Comparison of ENCODE assay signal across 8 mouse cellular contexts in genomic region chr8:93810859-93811602, GRCm38 (mm10). TPM values are rescaled to one million over a fixed set of nuclear protein-coding genes. Genes with fewer than 3 reads are reported as not detected.
DNase-seq lines count a peak whose midpoint lies in the region; ATAC-seq and TF ChIP-seq lines count a peak whose summit lies in the region.

No protein-coding gene starts in this region.

- peak overlapping the region; percentile 58 for H3K9ac ChIP-seq in kidney, embryonic 15.5 days
- H3K9ac ChIP-seq in ES-E14 (ENCODE audit: insufficient read depth, low read depth, low read length, poor library complexity, severe bottlenecking), result peak overlapping the region; percentile 84
- H3K9ac ChIP-seq in intestine, embryonic 16.5 days (ENCODE audit: low read depth, low read length), result peak overlapping the region; percentile 78
- H3K9ac ChIP-seq in neural tube, embryonic 14.5 days (replicated peaks; ENCODE audit: low read depth, low read length), result peak overlapping the region; percentile 91

- H3K9me3 ChIP-seq in kidney, embryonic 15.5 days (replicated peaks), result no peaks in the 10 kb centered on the region
- H3K9me3 ChIP-seq in ES-E14 (ENCODE audit: control insufficient read depth, insufficient read depth, low read depth, low read length), result no peaks in the 10 kb centered on the region
- H3K9me3 ChIP-seq in intestine, embryonic 16.5 days (ENCODE audit: control insufficient read depth, low read length), result no peaks in the 10 kb centered on the region
- no peaks in the 10 kb centered on the region for H3K9me3 ChIP-seq in neural tube, embryonic 14.5 days (ENCODE audit: control insufficient read depth, low read length)

- H3K4me3 ChIP-seq in kidney, embryonic 15.5 days (replicated peaks), result peak overlapping the region; percentile 66
- H3K4me3 ChIP-seq in ES-E14 (ENCODE audit: insufficient read depth in 1 of 2, low read depth in 1 of 2, low read length in 2 of 2, poor library complexity in 1 of 2, severe bottlenecking in 1 of 2), result peak overlapping the region; percentile 85 to 93
- H3K4me3 ChIP-seq in cortical plate, adult 2 months (ENCODE audit: insufficient read depth, low read length), result peak overlapping the region; percentile 71
- peak overlapping the region; percentile 69 for H3K4me3 ChIP-seq in intestine, embryonic 16.5 days (ENCODE audit: low read length)
- H3K4me3 ChIP-seq in neural tube, embryonic 14.5 days (ENCODE audit: low read depth, low read length), result peak overlapping the region; percentile 88

- H3K27me3 ChIP-seq in kidney, embryonic 15.5 days, result peaks cover 60% of the 10 kb centered on the region
- peaks cover 17% of the 10 kb centered on the region for H3K27me3 ChIP-seq in intestine, embryonic 16.5 days (replicated peaks; ENCODE audit: control insufficient read depth, insufficient read depth, low read length)
- 0 out of 2 replicates have a peak, but pooled peaks cover 5% of the 10 kb centered on the region for H3K27me3 ChIP-seq in neural tube, embryonic 14.5 days (ENCODE audit: control insufficient read depth, insufficient read depth, low read length)

- TF ChIP-seq POLR2A in cortical plate, adult 2 months (IDR thresholded peaks at IDR 0.05; ENCODE audit: extremely low read depth, insufficient read depth, low read length), result no peak

- no peak for DNase-seq in kidney, postnatal 14 days
- DNase-seq in ES-E14 (ENCODE audit: low read depth, low spot score), result peak; percentile 12
- no peak for DNase-seq in layer of hippocampus, adult 9-11 months
- DNase-seq in spleen, postnatal 4 days (ENCODE audit: low spot score in 2 of 2), result no peak

- H3K4me1 ChIP-seq in kidney, embryonic 15.5 days, result peaks cover 34% of the 10 kb centered on the region
- H3K4me1 ChIP-seq in ES-E14 (ENCODE audit: control insufficient read depth in 2 of 2, insufficient read depth in 2 of 2, low read length in 2 of 2, poor library complexity in 1 of 2), result peaks cover 0 to 2% of the 10 kb centered on the region in 2 experiments; a peak in 2 of 4 replicates
- peaks cover 4% of the 10 kb centered on the region for H3K4me1 ChIP-seq in cortical plate, adult 2 months (ENCODE audit: control insufficient read depth, insufficient read depth, low read length)
- H3K4me1 ChIP-seq in intestine, embryonic 16.5 days (ENCODE audit: control insufficient read depth, insufficient read depth, low read length), result peaks cover 15% of the 10 kb centered on the region
- peaks cover 19% of the 10 kb centered on the region for H3K4me1 ChIP-seq in neural tube, embryonic 14.5 days (ENCODE audit: control insufficient read depth, insufficient read depth, low read length)

- in situ Hi-C loops in ES-E14 (cut with MboI; ENCODE audit: low sequenced_read_pairs in 2 of 2, unreplicated experiment in 2 of 2), result no loop called here

- H3K27ac ChIP-seq in kidney, embryonic 15.5 days, result no peak overlapping the region
- H3K27ac ChIP-seq in ES-E14 (ENCODE audit: insufficient read depth, low read depth, low read length, poor library complexity, severe bottlenecking), result no peak overlapping the region
- peak overlapping the region; percentile 95 for H3K27ac ChIP-seq in cortical plate, adult 2 months (ENCODE audit: insufficient read depth, low read length)
- H3K27ac ChIP-seq in intestine, embryonic 16.5 days (ENCODE audit: low read length), result peak overlapping the region; percentile 70
- H3K27ac ChIP-seq in neural tube, embryonic 14.5 days (ENCODE audit: low read depth, low read length), result peak overlapping the region; percentile 95

- under 1% methylated on average over 43 of the region's 53 CpGs for WGBS in kidney, embryonic 15.5 days
- under 1% methylated on average over 48 of the region's 53 CpGs for WGBS in intestine, embryonic 16.5 days
- under 1% methylated on average over 48 of the region's 53 CpGs for WGBS in neural tube, embryonic 14.5 days

- TF ChIP-seq CTCF in cortical plate, adult 2 months (IDR thresholded peaks at IDR 0.05; ENCODE audit: extremely low read depth, insufficient read depth, low read length), result no peak

- H3K36me3 ChIP-seq in kidney, embryonic 15.5 days, result no peaks in the 10 kb centered on the region
- no peaks in the 10 kb centered on the region for H3K36me3 ChIP-seq in ES-E14 (ENCODE audit: control insufficient read depth, insufficient read depth, low read length, poor library complexity, severe bottlenecking)
- no peaks in the 10 kb centered on the region for H3K36me3 ChIP-seq in intestine, embryonic 16.5 days (ENCODE audit: control insufficient read depth, insufficient read depth, low read length)
- H3K36me3 ChIP-seq in neural tube, embryonic 14.5 days (ENCODE audit: control insufficient read depth, insufficient read depth, low read length), result no peaks in the 10 kb centered on the region

- H3K4me2 ChIP-seq in kidney, embryonic 15.5 days, result peak overlapping the region; percentile 94
- H3K4me2 ChIP-seq in intestine, embryonic 16.5 days (ENCODE audit: low read depth, low read length), result peak overlapping the region; percentile 95
- H3K4me2 ChIP-seq in neural tube, embryonic 14.5 days (ENCODE audit: low read depth, low read length), result peak overlapping the region; percentile 90

- no peak for ATAC-seq in kidney, embryonic 15.5 days (replicated peaks; ENCODE audit: low FRiP score)
- ATAC-seq in intestine, embryonic 16.5 days, result no peak
- ATAC-seq in neural tube, embryonic 14.5 days (ENCODE audit: low read depth), result peak; percentile 29

TF ChIP-seq in ES-E14, 5 proteins besides CTCF, POLR2A, EP300 and RAD21:
- no peak for TF ChIP-seq ZNF384 (IDR thresholded peaks at IDR 0.05; ENCODE audit: low read depth, low read length)
- TF ChIP-seq HCFC1 (IDR thresholded peaks at IDR 0.05; ENCODE audit: borderline replicate concordance, insufficient read depth, low read length), result no peak
- TF ChIP-seq CHD2 (IDR thresholded peaks at IDR 0.05; ENCODE audit: low read depth, low read length), result no peak
- no peak for TF ChIP-seq ZC3H11A (IDR thresholded peaks at IDR 0.05; ENCODE audit: borderline replicate concordance, low read depth, low read length)
- TF ChIP-seq MAFK (IDR thresholded peaks at IDR 0.05; ENCODE audit: insufficient read depth, low read depth, low read length), result no peak

RNA-seq across cellular contexts. Expression of gene Gnao1, which starts 1.3 kb away (rescaled TPM):
- polyA plus RNA-seq in kidney, embryonic 15.5 days (2015; fragmentation: Nextera tagmentation; extraction: Ambion mirVana), result 2.3 and 6.0 TPM in 2 replicates
- total RNA-seq in ES-E14 (2012; rRNA removed), result 1.1 and 1.7 TPM in 2 replicates
- 437 and 476 TPM in 2 replicates for polyA plus RNA-seq in cortical plate, adult 2 months (2012; rRNA removed)
- polyA plus RNA-seq in intestine, embryonic 16.5 days (2015; fragmentation: Nextera tagmentation; extraction: Ambion mirVana), result 10.4 and 10.6 TPM in 2 replicates
- 199 and 214 TPM in 2 replicates for polyA plus RNA-seq in neural tube, embryonic 14.5 days (2014; fragmentation: Nextera tagmentation; extraction: Ambion mirVana)

Comparison
In these comparisons a context has a peak if more than half of its experiments do, and no peak if none do; other contexts are left out.
1. H3K27ac ChIP-seq: peak in cortical plate, adult 2 months (single experiment), intestine, embryonic 16.5 days (single experiment) and neural tube, embryonic 14.5 days (single experiment); none in kidney, embryonic 15.5 days (single experiment) and ES-E14 (single experiment).
2. RNA of gene Gnao1, which starts 1.3 kb away (polyA plus RNA-seq): 437 to 476 TPM in cortical plate, adult 2 months and 199 to 214 TPM in neural tube, embryonic 14.5 days; 10.4 to 10.6 TPM in intestine, embryonic 16.5 days and 2.3 to 6.0 TPM in kidney, embryonic 15.5 days; every median in the first group is over 10 times any median in the second.
3. Peak in every context shown above with its lines, with median percentiles within 50 percentile points of each other: H3K4me2 ChIP-seq, H3K4me3 ChIP-seq and H3K9ac ChIP-seq.